Comparison of ENCODE assay signal across 29 mouse cellular contexts in genomic region chr8:113422651-113423050, GRCm38 (mm10).
"Had no signal": no experiment of that assay in that cellular context is flagged by ENCODE, and none has a peak within 500 bp of the region (broad histone marks: within the 10 kb centered on the region; RNA-seq: fewer than 3 reads in every experiment).

No protein-coding gene starts in this region.

- H3K4me2 ChIP-seq: embryonic facial prominence, embryonic 12.5 days; embryonic facial prominence, embryonic 13.5 days; embryonic facial prominence, embryonic 15.5 days; forebrain, embryonic 12.5 days; forebrain, embryonic 13.5 days; forebrain, embryonic 15.5 days had no signal

- H3K36me3 ChIP-seq: embryonic facial prominence, embryonic 10.5 days; embryonic facial prominence, embryonic 12.5 days; embryonic facial prominence, embryonic 13.5 days; embryonic facial prominence, embryonic 15.5 days; forebrain, embryonic 10.5 days; forebrain, embryonic 12.5 days; forebrain, embryonic 15.5 days had no signal

- H3K9me3 ChIP-seq: embryonic facial prominence, embryonic 10.5 days; embryonic facial prominence, embryonic 12.5 days; embryonic facial prominence, embryonic 13.5 days; embryonic facial prominence, embryonic 15.5 days; forebrain, embryonic 10.5 days; forebrain, embryonic 12.5 days; forebrain, embryonic 13.5 days; forebrain, embryonic 15.5 days had no signal

- H3K27me3 ChIP-seq: embryonic facial prominence, embryonic 12.5 days; embryonic facial prominence, embryonic 13.5 days; embryonic facial prominence, embryonic 15.5 days; forebrain, embryonic 12.5 days; forebrain, embryonic 13.5 days; forebrain, embryonic 15.5 days had no signal

- H3K4me3 ChIP-seq: embryonic facial prominence, embryonic 10.5 days; embryonic facial prominence, embryonic 12.5 days; embryonic facial prominence, embryonic 13.5 days; embryonic facial prominence, embryonic 15.5 days; erythroblast, embryonic 14.5 days; forebrain, embryonic 10.5 days; forebrain, embryonic 12.5 days; forebrain, embryonic 13.5 days; forebrain, embryonic 15.5 days; gastrocnemius, adult 2 months; heart, adult 2 months had no signal

- ATAC-seq: forebrain, embryonic 13.5 days; forebrain, embryonic 14.5 days; forebrain, embryonic 15.5 days; forebrain, embryonic 16.5 days; forebrain, postnatal 0 days had no signal

- H3K4me1 ChIP-seq: embryonic facial prominence, embryonic 10.5 days; embryonic facial prominence, embryonic 12.5 days; embryonic facial prominence, embryonic 13.5 days; embryonic facial prominence, embryonic 15.5 days; forebrain, embryonic 10.5 days; forebrain, embryonic 12.5 days; forebrain, embryonic 13.5 days; forebrain, embryonic 15.5 days had no signal

- H3K27ac ChIP-seq: embryonic facial prominence, embryonic 10.5 days; embryonic facial prominence, embryonic 12.5 days; embryonic facial prominence, embryonic 13.5 days; embryonic facial prominence, embryonic 15.5 days; forebrain, embryonic 10.5 days; forebrain, embryonic 12.5 days; forebrain, embryonic 13.5 days; forebrain, embryonic 15.5 days; gastrocnemius, adult 2 months; heart, adult 2 months had no signal

- DNase-seq: cerebellum, adult 2 months; cerebellum, adult 8-10 months; cerebellum, adult 9-10 months; cerebellum, adult 9-11 months; cerebellum, postnatal 10 days; cerebellum, postnatal 14 days; cerebellum, postnatal 25 days; cerebellum, postnatal 36 days; embryo, embryonic 11 days; forebrain, postnatal 0 days; gastrocnemius, adult 2 months; gastrocnemius, postnatal 10 days; gastrocnemius, postnatal 14 days; gastrocnemius, postnatal 25 days; gastrocnemius, postnatal 36 days; heart, adult 11 months; heart, adult 18-20 months; heart, adult 2 months had no signal

- H3K9ac ChIP-seq: embryonic facial prominence, embryonic 12.5 days; embryonic facial prominence, embryonic 13.5 days; embryonic facial prominence, embryonic 15.5 days; forebrain, embryonic 12.5 days; forebrain, embryonic 13.5 days; forebrain, embryonic 15.5 days; forebrain, postnatal 0 days had no signal
